Mouse (Mus musculus): ENCODE data around the gene Ggt1. TPM values are rescaled to one million over a fixed set of nuclear protein-coding genes. Genes with fewer than 3 reads are reported as not detected.

The Ggt1 gene
- total and polyA plus RNA-seq, 3 experiments, result 1.3 to 3.8 (median 2.1) TPM

GRCm38 (mm10) chr10:75564687-75565265 lies 3.4 kb downstream of the Ggt1 start:
- DNase-seq (ENCODE audit: extremely low read depth), result no peak
- Histone ChIP-seq H3K9ac (ENCODE audit: insufficient read depth, low read depth) (no peak overlapping the region), H3K4me3 (replicated peaks in 1 of 3; ENCODE audit: low read depth in 2 of 3, low read length in 2 of 3, poor library complexity in 1 of 3) (no peak overlapping the region), H3K79me2 (replicated peaks; ENCODE audit: control insufficient read depth, extremely low read depth, insufficient read depth, poor library complexity, severe bottlenecking) (no peaks in the 10 kb centered on the region), H3K27me3 (replicated peaks) (peaks cover 16% of the 10 kb centered on the region), H3K27ac (ENCODE audit: insufficient read depth, low read depth) (no peak overlapping the region), H3K4me2 (ENCODE audit: insufficient read depth, low read depth, poor library complexity, severe bottlenecking) (no peak overlapping the region), H3K36me3 (replicated peaks in 1 of 2; ENCODE audit: control insufficient read depth in 1 of 2, insufficient read depth in 1 of 2, low read length in 1 of 2) (no peaks in the 10 kb centered on the region), H3K9me3 (replicated peaks; ENCODE audit: low read length) (no peaks in the 10 kb centered on the region), H3K4me1 (ENCODE audit: control insufficient read depth in 1 of 2, insufficient read depth in 2 of 2) (peaks cover 2 to 19% of the 10 kb centered on the region in 2 experiments)
- no peak for TF ChIP-seq TCF12 (IDR thresholded peaks at IDR 0.05; ENCODE audit: low read depth, low read length)
- no peak for TF ChIP-seq CTCF (conservative IDR thresholded peaks at IDR 0.05 in 1 of 2, IDR thresholded peaks at IDR 0.05 in 1 of 2; ENCODE audit: low read depth in 2 of 2, low read length in 2 of 2)
- TF ChIP-seq GABPA (IDR thresholded peaks at IDR 0.05; ENCODE audit: insufficient replicate concordance, low read depth, low read length), result no peak
- TF ChIP-seq UBTF (IDR thresholded peaks at IDR 0.05; ENCODE audit: low read depth, low read length), result no peak
- no peak for TF ChIP-seq USF2 (conservative IDR thresholded peaks at IDR 0.05; ENCODE audit: low read depth, low read length)
- no peak for TF ChIP-seq MEF2A (IDR thresholded peaks at IDR 0.05; ENCODE audit: borderline replicate concordance, low read depth, low read length)
- TF ChIP-seq MAX (IDR thresholded peaks at IDR 0.05; ENCODE audit: low read length), result no peak
- no peak for TF ChIP-seq EP300 (IDR thresholded peaks at IDR 0.05; ENCODE audit: low read length)
- in situ Hi-C loops (cut with MboI; ENCODE audit: low pct_ligation_motif_present, low pct_unique_long_range_greater_than_20kb, low sequenced_read_pairs), result no loop called here
- dilution Hi-C loops (cut with MboI; ENCODE audit: extremely low pct_ligation_motif_present, extremely low pct_unique_long_range_greater_than_20kb, low sequenced_read_pairs), result no loop called here

GRCm38 (mm10) chr10:75565436-75565835 lies 4.0 kb downstream of the Ggt1 start:
- no peak overlapping the region for H3K4me3 ChIP-seq (replicated peaks in 1 of 3; ENCODE audit: low read depth in 2 of 3, low read length in 2 of 3, poor library complexity in 1 of 3)
- H3K9ac ChIP-seq (ENCODE audit: insufficient read depth, low read depth), result no peak overlapping the region
- TF ChIP-seq TCF12 (IDR thresholded peaks at IDR 0.05; ENCODE audit: low read depth, low read length) (0 out of 2 replicates have a peak, but pooled peaks have one; percentile 9), RCOR1 (conservative IDR thresholded peaks at IDR 0.05; ENCODE audit: low read depth, low read length) (no peak), ELF1 (IDR thresholded peaks at IDR 0.05; ENCODE audit: low read depth, low read length) (peak; percentile 62; the same call in 1 of the 2 replicates)
- H3K27ac ChIP-seq (ENCODE audit: insufficient read depth, low read depth), result no peak overlapping the region
- H3K79me2 ChIP-seq (replicated peaks; ENCODE audit: control insufficient read depth, extremely low read depth, insufficient read depth, poor library complexity, severe bottlenecking), result no peaks in the 10 kb centered on the region
- H3K9me3 ChIP-seq (replicated peaks; ENCODE audit: low read length), result no peaks in the 10 kb centered on the region
- dilution Hi-C loops (cut with MboI; ENCODE audit: extremely low pct_ligation_motif_present, extremely low pct_unique_long_range_greater_than_20kb, low sequenced_read_pairs), result no loop called here
- in situ Hi-C loops (cut with MboI; ENCODE audit: low pct_ligation_motif_present, low pct_unique_long_range_greater_than_20kb, low sequenced_read_pairs), result no loop called here
- H3K36me3 ChIP-seq (replicated peaks in 1 of 2; ENCODE audit: control insufficient read depth in 1 of 2, insufficient read depth in 1 of 2, low read length in 1 of 2), result no peaks in the 10 kb centered on the region
- peaks cover 13% of the 10 kb centered on the region for H3K27me3 ChIP-seq (replicated peaks)
- DNase-seq (ENCODE audit: extremely low read depth), result peak; percentile 52
- peaks cover 7 to 24% of the 10 kb centered on the region in 2 experiments for H3K4me1 ChIP-seq (ENCODE audit: control insufficient read depth in 1 of 2, insufficient read depth in 2 of 2)
- H3K4me2 ChIP-seq (ENCODE audit: insufficient read depth, low read depth, poor library complexity, severe bottlenecking), result no peak overlapping the region

GRCm38 (mm10) chr10:75565906-75566305 lies 4.5 kb downstream of the Ggt1 start:
- no peaks in the 10 kb centered on the region for H3K9me3 ChIP-seq (replicated peaks; ENCODE audit: low read length)
- H3K79me2 ChIP-seq (replicated peaks; ENCODE audit: control insufficient read depth, extremely low read depth, insufficient read depth, poor library complexity, severe bottlenecking), result no peaks in the 10 kb centered on the region
- no peak overlapping the region for H3K4me3 ChIP-seq (replicated peaks in 1 of 3; ENCODE audit: low read depth in 2 of 3, low read length in 2 of 3, poor library complexity in 1 of 3)
- no peak for TF ChIP-seq CHD1 (IDR thresholded peaks at IDR 0.05; ENCODE audit: low read depth, low read length)
- TF ChIP-seq CTCF (conservative IDR thresholded peaks at IDR 0.05 in 1 of 2, IDR thresholded peaks at IDR 0.05 in 1 of 2; ENCODE audit: low read depth in 2 of 2, low read length in 2 of 2), result no peak
- TF ChIP-seq PAX5 (IDR thresholded peaks at IDR 0.05; ENCODE audit: low read length), result no peak
- no peak for TF ChIP-seq SMC3 (IDR thresholded peaks at IDR 0.05; ENCODE audit: low read depth, low read length)
- TF ChIP-seq ZMIZ1 (IDR thresholded peaks at IDR 0.05; ENCODE audit: low read depth, low read length), result no peak
- TF ChIP-seq ZKSCAN1 (IDR thresholded peaks at IDR 0.05; ENCODE audit: borderline replicate concordance, low read depth, low read length), result no peak
- in situ Hi-C loops (cut with MboI; ENCODE audit: low pct_ligation_motif_present, low pct_unique_long_range_greater_than_20kb, low sequenced_read_pairs) (no loop called here), dilution Hi-C loops (cut with MboI; ENCODE audit: extremely low pct_ligation_motif_present, extremely low pct_unique_long_range_greater_than_20kb, low sequenced_read_pairs) (no loop called here)
- H3K27ac ChIP-seq (ENCODE audit: insufficient read depth, low read depth), result no peak overlapping the region
- H3K9ac ChIP-seq (ENCODE audit: insufficient read depth, low read depth), result no peak overlapping the region
- no peak for DNase-seq (ENCODE audit: extremely low read depth)
- no peaks in the 10 kb centered on the region for H3K36me3 ChIP-seq (replicated peaks in 1 of 2; ENCODE audit: control insufficient read depth in 1 of 2, insufficient read depth in 1 of 2, low read length in 1 of 2)
- H3K4me2 ChIP-seq (ENCODE audit: insufficient read depth, low read depth, poor library complexity, severe bottlenecking), result no peak overlapping the region
- H3K27me3 ChIP-seq (replicated peaks), result peaks cover 8% of the 10 kb centered on the region
- peaks cover 12 to 29% of the 10 kb centered on the region in 2 experiments for H3K4me1 ChIP-seq (ENCODE audit: control insufficient read depth in 1 of 2, insufficient read depth in 2 of 2)
